Mouse (Mus musculus): Measurements from ENCODE around the gene Tbx10. TPM values are rescaled to one million over a fixed set of nuclear protein-coding genes. Genes with fewer than 3 reads are reported as not detected.
"Not testable (repeated sequence)": the region's sequence is repeated elsewhere in the genome, so short reads cannot be mapped to it uniquely, and the experiment has no call there.

The Tbx10 gene
- total and polyA plus RNA-seq, 3 experiments: 0.14 TPM; not detected in 2

GRCm38 (mm10) chr19:4033298-4033697 is 40.7 kb downstream of the Tbx10 start:
- no peak overlapping the region for H3K4me3 ChIP-seq
- H3K79me2 ChIP-seq (replicated peaks; ENCODE audit: control insufficient read depth, insufficient read depth, low read length): no peaks in the 10 kb centered on the region
- peaks cover 3% of the 10 kb centered on the region for H3K4me1 ChIP-seq (ENCODE audit: control insufficient read depth, insufficient read depth, low read length)
- H3K27ac ChIP-seq: no peak overlapping the region
- TF ChIP-seq CTCF (IDR thresholded peaks at IDR 0.05): no peak
- TF ChIP-seq EP300 (IDR thresholded peaks at IDR 0.05; ENCODE audit: insufficient read depth, low read depth, low read length): no peak
- no peak for TF ChIP-seq POLR2A (IDR thresholded peaks at IDR 0.05; ENCODE audit: insufficient read depth, low read depth, low read length)
- no peak for DNase-seq
- H3K9ac ChIP-seq (ENCODE audit: low read depth, low read length): no peak overlapping the region
- H3K36me3 ChIP-seq (ENCODE audit: control insufficient read depth, insufficient read depth, low read length): no peaks in the 10 kb centered on the region
- 54% methylated on average over 3 of the region's 3 CpGs for WGBS
- no peaks in the 10 kb centered on the region for H3K27me3 ChIP-seq (ENCODE audit: control insufficient read depth, insufficient read depth, low read length)
- intact Hi-C loops (cut with DNase I): no loop called here

- Histone ChIP-seq H3K27ac (no peak overlapping the region), H3K36me3 (ENCODE audit: control insufficient read depth, insufficient read depth, low read length) (no peaks in the 10 kb centered on the region), H3K4me3 (no peak overlapping the region), H3K4me1 (ENCODE audit: control insufficient read depth, insufficient read depth, low read length) (peaks cover 4% of the 10 kb centered on the region), H3K9ac (ENCODE audit: low read depth, low read length) (no peak overlapping the region), H3K27me3 (ENCODE audit: control insufficient read depth, insufficient read depth, low read length) (no peaks in the 10 kb centered on the region), H3K79me2 (replicated peaks; ENCODE audit: control insufficient read depth, insufficient read depth, low read length) (no peaks in the 10 kb centered on the region)
- no peak for DNase-seq
- TF ChIP-seq EP300 (IDR thresholded peaks at IDR 0.05; ENCODE audit: insufficient read depth, low read depth, low read length): no peak
- no peak for TF ChIP-seq POLR2A (IDR thresholded peaks at IDR 0.05; ENCODE audit: insufficient read depth, low read depth, low read length)
- no peak for TF ChIP-seq CTCF (IDR thresholded peaks at IDR 0.05)
- WGBS: 69% methylated on average over 5 of the region's 5 CpGs
- intact Hi-C loops (cut with DNase I): no loop called here
These were observed 41.2 kb downstream of the Tbx10 start for GRCm38 (mm10) chr19:4033742-4034141.

GRCm38 (mm10) chr19:4036327-4037045 is 43.9 kb downstream of the Tbx10 start:
- H3K4me3 ChIP-seq: no peak overlapping the region
- intact Hi-C loops (cut with DNase I): no loop called here
- TF ChIP-seq EP300 (IDR thresholded peaks at IDR 0.05; ENCODE audit: insufficient read depth, low read depth, low read length) (no peak), CTCF (IDR thresholded peaks at IDR 0.05) (no peak), POLR2A (IDR thresholded peaks at IDR 0.05; ENCODE audit: insufficient read depth, low read depth, low read length) (no peak)

GRCm38 (mm10) chr19:4037154-4037787 is 44.7 kb downstream of the Tbx10 start:
- H3K36me3 ChIP-seq (ENCODE audit: control insufficient read depth, insufficient read depth, low read length); H3K4me1 ChIP-seq (ENCODE audit: control insufficient read depth, insufficient read depth, low read length); intact Hi-C loops (cut with DNase I); H3K27me3 ChIP-seq (ENCODE audit: control insufficient read depth, insufficient read depth, low read length); DNase-seq; H3K79me2 ChIP-seq (replicated peaks; ENCODE audit: control insufficient read depth, insufficient read depth, low read length): not testable (repeated sequence)
- Histone ChIP-seq H3K27ac (peak overlapping the region; percentile 80), H3K4me3 (peak overlapping the region; percentile 59), H3K9ac (ENCODE audit: low read depth, low read length) (peak overlapping the region; percentile 92)
- 28% methylated on average over 8 of the region's 8 CpGs for WGBS

More at GRCm38 (mm10) chr19:4036327-4037045, 43.9 kb downstream of the Tbx10 start:
- Histone ChIP-seq H3K79me2 (replicated peaks; ENCODE audit: control insufficient read depth, insufficient read depth, low read length) (no peaks in the 10 kb centered on the region), H3K4me1 (ENCODE audit: control insufficient read depth, insufficient read depth, low read length) (peaks cover 4% of the 10 kb centered on the region), H3K27me3 (ENCODE audit: control insufficient read depth, insufficient read depth, low read length) (no peaks in the 10 kb centered on the region), H3K27ac (no peak overlapping the region), H3K9ac (ENCODE audit: low read depth, low read length) (no peak overlapping the region), H3K36me3 (ENCODE audit: control insufficient read depth, insufficient read depth, low read length) (no peaks in the 10 kb centered on the region)
- 77% methylated on average over 12 of the region's 12 CpGs for WGBS
- no peak for DNase-seq

- Histone ChIP-seq H3K4me3 (peak within 1 kb of the TSS; percentile 59), H3K27ac (peak within 1 kb of the TSS; percentile 80), H3K9ac (ENCODE audit: low read depth, low read length) (peak within 1 kb of the TSS; percentile 92), H3K27me3 (ENCODE audit: control insufficient read depth, insufficient read depth, low read length) (no peaks in the 10 kb centered on the region), H3K79me2 (replicated peaks; ENCODE audit: control insufficient read depth, insufficient read depth, low read length) (no peaks in the 10 kb centered on the region), H3K36me3 (ENCODE audit: control insufficient read depth, insufficient read depth, low read length) (no peaks in the 10 kb centered on the region), H3K4me1 (ENCODE audit: control insufficient read depth, insufficient read depth, low read length) (peaks cover 4% of the 10 kb centered on the region)
- intact Hi-C loops (cut with DNase I): no loop called here
- peak; percentile 92 to 93 for DNase-seq
- TF ChIP-seq POLR2A (IDR thresholded peaks at IDR 0.05; ENCODE audit: insufficient read depth, low read depth, low read length): peak; percentile 94
- TF ChIP-seq EP300 (IDR thresholded peaks at IDR 0.05; ENCODE audit: insufficient read depth, low read depth, low read length): no peak
- TF ChIP-seq CTCF (IDR thresholded peaks at IDR 0.05): peak; percentile 55
- WGBS: under 1% methylated on average over 26 of the region's 26 CpGs
These were observed 45.3 kb downstream of the Tbx10 start, which contains the start of gene Gstp1 for GRCm38 (mm10) chr19:4037788-4038232. Gene Gstp1, minus strand, starts transcription at chr19:4037985.

- H3K4me3 ChIP-seq; H3K79me2 ChIP-seq (replicated peaks; ENCODE audit: control insufficient read depth, insufficient read depth, low read length); H3K4me1 ChIP-seq (ENCODE audit: control insufficient read depth, insufficient read depth, low read length); DNase-seq; H3K9ac ChIP-seq (ENCODE audit: low read depth, low read length); intact Hi-C loops (cut with DNase I); H3K27ac ChIP-seq; H3K36me3 ChIP-seq (ENCODE audit: control insufficient read depth, insufficient read depth, low read length); H3K27me3 ChIP-seq (ENCODE audit: control insufficient read depth, insufficient read depth, low read length): not testable (repeated sequence)
- WGBS: 86% methylated on average over 5 of the region's 5 CpGs
These were observed 48.4 kb downstream of the Tbx10 start for GRCm38 (mm10) chr19:4040941-4041340.

GRCm38 (mm10) chr19:4041500-4041899 is 48.9 kb downstream of the Tbx10 start:
- H3K9ac ChIP-seq (ENCODE audit: low read depth, low read length); DNase-seq; H3K36me3 ChIP-seq (ENCODE audit: control insufficient read depth, insufficient read depth, low read length); H3K4me3 ChIP-seq; H3K4me1 ChIP-seq (ENCODE audit: control insufficient read depth, insufficient read depth, low read length); H3K27me3 ChIP-seq (ENCODE audit: control insufficient read depth, insufficient read depth, low read length); intact Hi-C loops (cut with DNase I); H3K27ac ChIP-seq; H3K79me2 ChIP-seq (replicated peaks; ENCODE audit: control insufficient read depth, insufficient read depth, low read length): not testable (repeated sequence)
- WGBS: 91% methylated on average over 3 of the region's 4 CpGs

All from heart, adult 2 months (tissue).